Mouse (Mus musculus): ENCODE results near the gene Gng8.

- TF ChIP-seq CTCF (IDR thresholded peaks at IDR 0.05; ENCODE audit: control insufficient read depth, insufficient read depth, low read length) (no peak), POLR2A (IDR thresholded peaks at IDR 0.05; ENCODE audit: borderline replicate concordance, control insufficient read depth, low read depth, low read length) (no peak)
Measured at GRCm38 (mm10) chr7:16890536-16890935, 1.1 kb upstream of the Gng8 start.

All from bone marrow, adult 2 months (tissue).